Mouse (Mus musculus): ENCODE measurements around the gene C3. TPM values are rescaled to one million over a fixed set of nuclear protein-coding genes. Genes with fewer than 3 reads are reported as not detected.
A peak's percentile ranks its signal among the peaks of the same experiment; 100 is the strongest.

C3 gene
- polyA plus RNA-seq, 1 experiment = 16.6 TPM

DNA sequence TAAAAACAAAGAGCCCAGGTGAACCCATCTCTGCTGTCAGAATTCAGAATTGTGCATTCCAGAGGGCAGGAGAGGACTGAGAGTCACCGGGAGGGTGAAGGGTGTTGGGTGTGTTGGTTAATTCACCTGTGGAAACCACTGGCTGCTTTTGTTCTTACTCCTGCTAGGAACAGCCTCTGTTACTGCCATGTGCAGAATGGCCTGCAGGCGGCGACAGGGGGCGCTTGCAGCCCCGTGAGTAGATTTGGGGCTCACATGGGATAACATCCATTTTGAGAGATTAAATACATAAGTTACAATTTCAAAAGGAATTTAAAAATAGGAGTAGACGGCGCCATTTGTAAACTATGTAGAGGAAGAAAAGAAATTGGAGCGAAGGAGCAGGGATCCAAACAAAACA is 47.6 kb downstream of the C3 start:
- H3K9me3 ChIP-seq = peaks cover 11% of the 10 kb centered on the region
- peaks cover 27% of the 10 kb centered on the region for H3K4me1 ChIP-seq
- TF ChIP-seq FLI1 (IDR thresholded peaks at IDR 0.05; ENCODE audit: low read length) = no peak
- no peak for TF ChIP-seq GATA1 (IDR thresholded peaks at IDR 0.05; ENCODE audit: borderline replicate concordance, low read length)
- H3K4me3 ChIP-seq (replicated peaks) = no peak overlapping the region
- H3K36me3 ChIP-seq (replicated peaks; ENCODE audit: low read length) = peaks cover 10% of the 10 kb centered on the region
- peaks cover 4% of the 10 kb centered on the region for H3K27me3 ChIP-seq (replicated peaks)

GRCm38 (mm10) chr17:57173351-57173750 is 54.6 kb downstream of the C3 start:
- TF ChIP-seq GATA1 (IDR thresholded peaks at IDR 0.05; ENCODE audit: borderline replicate concordance, low read length) (no peak), FLI1 (IDR thresholded peaks at IDR 0.05; ENCODE audit: low read length) (no peak)
- peaks cover 4% of the 10 kb centered on the region for H3K9me3 ChIP-seq

GRCm38 (mm10) chr17:57172378-57172777 is 55.6 kb downstream of the C3 start:
- Histone ChIP-seq H3K9me3 (peaks cover 4% of the 10 kb centered on the region), H3K36me3 (replicated peaks; ENCODE audit: low read length) (peaks cover 9% of the 10 kb centered on the region), H3K4me3 (replicated peaks) (no peak overlapping the region), H3K4me1 (peaks cover 27% of the 10 kb centered on the region), H3K27me3 (replicated peaks) (peaks cover 4% of the 10 kb centered on the region)
- no peak for TF ChIP-seq FLI1 (IDR thresholded peaks at IDR 0.05; ENCODE audit: low read length)
- TF ChIP-seq GATA1 (IDR thresholded peaks at IDR 0.05; ENCODE audit: borderline replicate concordance, low read length) = no peak

More at GRCm38 (mm10) chr17:57173351-57173750, 54.6 kb downstream of the C3 start:
- Histone ChIP-seq H3K4me1 (peaks cover 22% of the 10 kb centered on the region), H3K27me3 (replicated peaks) (peaks cover 4% of the 10 kb centered on the region), H3K36me3 (replicated peaks; ENCODE audit: low read length) (peaks cover 9% of the 10 kb centered on the region), H3K4me3 (replicated peaks) (no peak overlapping the region)

- Histone ChIP-seq H3K4me3 (replicated peaks) (no peak overlapping the region), H3K27me3 (replicated peaks) (peaks cover 2% of the 10 kb centered on the region), H3K36me3 (replicated peaks; ENCODE audit: low read length) (peaks cover 9% of the 10 kb centered on the region), H3K4me1 (peaks cover 34% of the 10 kb centered on the region), H3K9me3 (peaks cover 4% of the 10 kb centered on the region)
- no peak for TF ChIP-seq FLI1 (IDR thresholded peaks at IDR 0.05; ENCODE audit: low read length)
- no peak for TF ChIP-seq GATA1 (IDR thresholded peaks at IDR 0.05; ENCODE audit: borderline replicate concordance, low read length)
These were observed 57.2 kb downstream of the C3 start for GRCm38 (mm10) chr17:57170616-57171260.

DNA sequence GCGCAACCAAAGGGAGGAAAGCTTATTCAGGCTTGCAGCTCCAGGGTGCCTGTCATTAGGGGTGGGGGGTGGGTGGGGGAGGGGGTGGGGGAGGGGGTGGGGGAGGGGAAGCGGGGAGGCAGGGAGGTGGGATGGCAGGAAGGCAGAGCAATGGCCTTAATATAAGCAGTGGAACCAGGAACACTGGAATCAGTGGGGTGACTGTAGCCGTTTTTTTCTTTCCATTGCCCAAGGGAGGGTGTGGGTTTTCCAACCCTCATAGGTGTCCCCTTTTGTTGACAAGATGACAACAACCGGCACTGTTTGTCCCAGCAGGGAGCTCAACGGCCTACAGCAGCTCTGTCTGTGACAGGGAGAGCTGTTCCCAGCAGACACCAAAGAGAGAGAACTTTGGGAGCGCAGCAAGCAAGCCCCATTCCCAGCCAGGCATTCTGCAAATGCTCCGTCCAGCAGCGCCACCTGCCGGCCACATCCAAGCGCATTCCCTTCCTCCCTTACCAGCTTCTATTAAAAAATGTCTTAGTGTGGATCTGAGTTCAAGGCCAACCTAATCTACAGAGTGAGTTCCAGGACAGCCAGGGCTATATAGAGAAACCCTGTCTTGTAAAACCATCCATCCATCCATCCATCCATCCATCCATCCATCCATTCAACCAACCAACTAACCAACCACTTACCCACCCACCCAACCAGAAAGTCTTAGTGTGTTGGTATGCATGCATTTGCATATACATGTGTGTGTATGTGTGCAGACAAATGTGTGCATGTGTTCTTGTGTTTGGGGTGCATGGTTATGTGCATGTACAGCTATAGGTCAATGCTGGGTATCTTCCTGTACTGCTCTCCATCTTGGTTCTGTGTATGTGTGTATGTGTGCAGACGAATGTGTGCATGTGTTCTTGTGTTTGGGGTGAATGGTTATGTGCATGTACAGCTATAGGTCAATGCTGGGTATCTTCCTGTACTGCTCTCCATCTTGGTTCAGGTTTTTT is 60.8 kb downstream of the C3 start:
- H3K27me3 ChIP-seq (replicated peaks) = peaks cover 5% of the 10 kb centered on the region
- TF ChIP-seq GATA1 (IDR thresholded peaks at IDR 0.05; ENCODE audit: borderline replicate concordance, low read length) (no peak), FLI1 (IDR thresholded peaks at IDR 0.05; ENCODE audit: low read length) (no peak)
- H3K36me3 ChIP-seq (replicated peaks; ENCODE audit: low read length) = peaks cover 9% of the 10 kb centered on the region
- H3K9me3 ChIP-seq = peaks cover 4% of the 10 kb centered on the region
- H3K4me3 ChIP-seq (replicated peaks) = peak overlapping the region; percentile 75
- peaks cover 30% of the 10 kb centered on the region for H3K4me1 ChIP-seq

Other genes with a start within 250 kb of the C3 start
- not detected in 2 replicates for gene Acer1, start 246.0 kb downstream of the C3 start, polyA plus RNA-seq (2012; ENCODE audit: insufficient read depth, low replicate concordance)
- gene Clpp, start 237.8 kb downstream of the C3 start, polyA plus RNA-seq (2012; ENCODE audit: insufficient read depth, low replicate concordance) = 177 and 234 TPM in 2 replicates
- 20.4 and 32.6 TPM in 2 replicates for gene Alkbh7, start 230.8 kb downstream of the C3 start, polyA plus RNA-seq (2012; ENCODE audit: insufficient read depth, low replicate concordance)
- gene Pspn, start 228.1 kb downstream of the C3 start, polyA plus RNA-seq (2012; ENCODE audit: insufficient read depth, low replicate concordance) = 0.63 TPM in 1 of 2 replicates, not detected in the other
- gene Gtf2f1, start 216.8 kb downstream of the C3 start, polyA plus RNA-seq (2012; ENCODE audit: insufficient read depth, low replicate concordance) = 61.0 and 154 TPM in 2 replicates
- gene Gm17949, start 216.7 kb downstream of the C3 start, polyA plus RNA-seq (2012; ENCODE audit: insufficient read depth, low replicate concordance) = 0.08 TPM in 1 of 2 replicates, not detected in the other
- gene Khsrp, start 196.6 kb downstream of the C3 start, polyA plus RNA-seq (2012; ENCODE audit: insufficient read depth, low replicate concordance) = 202 and 511 TPM in 2 replicates
- gene Slc25a41, start 186.5 kb downstream of the C3 start, polyA plus RNA-seq (2012; ENCODE audit: insufficient read depth, low replicate concordance) = not detected in 2 replicates
- gene Crb3, start 169.0 kb downstream of the C3 start, polyA plus RNA-seq (2012; ENCODE audit: insufficient read depth, low replicate concordance) = 0.11 TPM in 1 of 2 replicates, not detected in the other
- 0.49 and 6.1 TPM in 2 replicates for gene Slc25a23, start 168.3 kb downstream of the C3 start, polyA plus RNA-seq (2012; ENCODE audit: insufficient read depth, low replicate concordance)
- gene Dennd1c, start 149.6 kb downstream of the C3 start, polyA plus RNA-seq (2012; ENCODE audit: insufficient read depth, low replicate concordance) = 15.6 and 31.6 TPM in 2 replicates
- 1.4 and 1.5 TPM in 2 replicates for gene Tubb4a, start 140.4 kb downstream of the C3 start, polyA plus RNA-seq (2012; ENCODE audit: insufficient read depth, low replicate concordance)
- 3.3 and 4.6 TPM in 2 replicates for gene Tnfsf9, start 122.8 kb downstream of the C3 start, polyA plus RNA-seq (2012; ENCODE audit: insufficient read depth, low replicate concordance)
- gene Cd70, start 78.4 kb downstream of the C3 start, polyA plus RNA-seq (2012; ENCODE audit: insufficient read depth, low replicate concordance) = not detected in 2 replicates
- 49.5 and 144 TPM in 2 replicates for gene Tnfsf14, start 34.0 kb downstream of the C3 start, polyA plus RNA-seq (2012; ENCODE audit: insufficient read depth, low replicate concordance)
- gene Gpr108, start 20.3 kb upstream of the C3 start, polyA plus RNA-seq (2012; ENCODE audit: insufficient read depth, low replicate concordance) = 30.6 and 33.1 TPM in 2 replicates
- gene Trip10, start 21.3 kb upstream of the C3 start, polyA plus RNA-seq (2012; ENCODE audit: insufficient read depth, low replicate concordance) = 25.4 and 45.7 TPM in 2 replicates
- 34.6 and 164 TPM in 2 replicates for gene Vav1, start 51.0 kb upstream of the C3 start, polyA plus RNA-seq (2012; ENCODE audit: insufficient read depth, low replicate concordance)
- gene Adgre1, start 130.6 kb upstream of the C3 start, polyA plus RNA-seq (2012; ENCODE audit: insufficient read depth, low replicate concordance) = 4.9 TPM in 1 of 2 replicates, not detected in the other

All from megakaryocyte, embryonic 14.5 days (primary cell).